Mouse (Mus musculus) forelimb bud, embryonic 11.5 days (tissue): ENCODE measurements around the gene Abcb11.
A peak's percentile ranks its signal among the peaks of the same experiment; 100 is the strongest.
"Not testable (repeated sequence)": the region's sequence is repeated elsewhere in the genome, so short reads cannot be mapped to it uniquely, and the experiment has no call there.

Experiments used
- DNase-seq: peaks from one replicate; pipeline ENCODE4 v3.0.0-alpha.2; 2012; ENCODE audit warnings: low read depth, low spot score

Gene Abcb11

DNA sequence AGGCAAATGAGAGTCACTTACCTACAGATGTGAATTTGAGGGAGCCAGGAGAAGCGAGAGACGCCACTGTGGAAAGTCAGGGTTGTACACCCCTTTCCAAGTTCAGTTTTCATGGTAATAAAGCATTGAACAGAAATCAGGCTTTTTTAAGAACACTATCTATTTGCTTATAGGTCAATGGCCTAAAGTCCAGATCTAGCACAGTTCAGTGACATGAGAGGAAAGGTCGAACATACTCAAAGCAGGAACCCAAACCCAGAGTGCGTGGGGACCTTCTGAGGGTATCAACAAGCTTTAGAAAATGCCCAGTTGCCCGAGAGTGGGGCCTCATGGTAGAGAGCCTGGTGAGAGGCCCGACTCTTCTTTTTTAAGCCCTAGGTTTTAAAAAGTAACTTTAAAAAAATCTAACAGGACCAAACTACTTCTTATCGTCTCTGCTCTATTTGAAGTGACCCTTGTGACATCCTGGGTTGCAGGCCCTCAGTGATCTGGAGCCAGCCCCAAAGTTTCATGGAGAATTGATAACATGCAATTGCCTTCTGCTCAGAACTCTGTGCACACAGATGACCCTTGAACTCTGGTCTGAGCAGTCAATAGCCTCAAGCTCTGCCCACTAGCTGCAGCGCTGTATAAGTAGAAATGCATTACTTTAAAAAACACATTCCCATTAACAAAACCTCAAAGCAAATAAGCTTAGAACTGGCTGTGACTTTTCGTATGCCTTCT, at the start of gene Abcb11:
TSS of gene Abcb11 (minus strand) at position 121 of the 726 bp plus-strand sequence.
- DNase-seq = no peak

- DNase-seq = no peak
Measured at GRCm38 (mm10) chr2:69386118-69386871, 43.9 kb upstream of the Abcb11 start.

GRCm38 (mm10) chr2:69382838-69383237, 40.4 kb upstream of the Abcb11 start:
- no peak for DNase-seq

DNA sequence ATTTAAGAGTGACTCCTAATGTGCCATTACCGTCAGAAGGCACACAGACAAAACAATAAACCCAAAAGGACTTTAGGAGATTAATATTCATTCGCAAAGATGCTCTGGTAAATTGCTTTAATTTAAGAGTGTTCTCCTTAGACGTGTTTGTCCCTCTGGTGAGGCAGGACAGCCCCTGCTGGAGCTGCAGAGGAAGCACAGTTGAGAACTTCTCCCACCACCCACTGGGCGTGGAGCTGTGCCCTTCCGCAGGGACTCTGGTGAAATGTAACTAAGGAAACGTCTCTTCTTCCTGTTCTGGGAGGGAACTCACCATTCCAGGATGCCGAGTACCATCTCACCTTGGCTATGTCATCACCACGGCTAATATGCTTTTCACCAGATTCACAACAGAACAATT, 39.3 kb upstream of the Abcb11 start:
- DNase-seq = no peak

DNA sequence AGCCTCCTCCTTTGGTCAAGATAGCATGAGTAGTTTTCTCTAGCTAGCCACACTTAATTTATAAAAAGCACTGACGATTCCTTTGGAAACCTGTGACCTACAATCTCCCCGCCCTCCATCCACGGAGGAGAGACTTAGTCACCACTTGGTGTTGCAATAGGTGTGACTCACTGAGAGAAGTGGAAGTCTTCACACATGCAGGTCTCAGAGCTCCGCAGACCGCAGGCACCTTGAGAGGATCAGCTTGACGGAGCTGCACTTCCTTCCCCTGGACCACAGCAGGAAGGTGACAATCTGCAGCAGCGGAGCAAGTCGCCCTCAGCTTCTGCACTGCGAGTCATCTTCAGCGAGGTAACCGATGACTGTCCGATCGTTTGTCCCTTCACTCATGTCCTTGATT, 37.9 kb upstream of the Abcb11 start, which contains the start of gene Dhrs9:
TSS of gene Dhrs9 (plus strand) at position 165 of the 400 bp plus-strand sequence.
- no peak for DNase-seq

DNA sequence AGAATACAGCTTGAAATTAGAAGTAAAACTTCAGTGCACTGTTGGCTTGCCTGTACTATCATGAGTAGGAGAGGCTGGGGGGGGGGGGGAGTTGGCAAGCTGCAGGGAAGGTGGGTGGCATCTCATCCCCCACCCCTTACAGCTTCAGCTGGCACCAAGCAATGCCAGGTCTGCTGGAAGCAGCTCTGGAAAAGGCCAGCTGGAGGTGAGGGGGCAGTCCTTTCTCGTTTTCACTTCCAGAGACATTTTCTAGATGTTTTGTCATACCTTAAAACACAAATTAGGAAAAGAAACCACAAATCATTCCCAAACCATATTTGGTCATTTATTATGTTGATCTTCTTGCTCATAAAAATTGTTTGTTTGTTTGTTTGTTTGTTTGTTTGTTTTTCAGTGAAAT, 37.4 kb upstream of the Abcb11 start:
- no peak for DNase-seq

DNA sequence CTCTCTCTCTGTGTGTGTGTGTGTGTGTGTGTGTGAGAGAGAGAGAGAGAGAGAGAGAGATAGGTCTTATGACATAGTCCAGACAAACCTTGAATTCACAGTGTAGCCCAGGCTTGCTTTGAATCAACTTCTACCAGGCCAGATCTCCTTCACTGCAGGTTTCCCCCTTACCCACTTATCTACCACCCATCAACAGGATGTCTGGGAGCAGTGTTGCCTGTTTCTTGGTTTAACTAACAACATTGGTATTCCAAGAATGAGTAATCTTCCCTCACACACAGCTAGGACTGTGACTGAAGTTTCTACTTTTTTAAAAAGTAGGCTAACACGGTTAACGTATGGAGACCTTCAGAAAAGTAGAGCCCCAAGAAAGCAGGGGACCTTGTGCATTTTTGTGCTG, 34.4 kb upstream of the Abcb11 start:
- DNase-seq = no peak

- no peak for DNase-seq
Measured at GRCm38 (mm10) chr2:69365275-69365674, 22.9 kb upstream of the Abcb11 start.

GRCm38 (mm10) chr2:69364831-69365230, 22.4 kb upstream of the Abcb11 start:
- DNase-seq = no peak

- not testable (repeated sequence) for DNase-seq
Measured at GRCm38 (mm10) chr2:69355402-69355801, 13.0 kb upstream of the Abcb11 start.

- no peak for DNase-seq
Measured at GRCm38 (mm10) chr2:69341506-69341905, 910 bp downstream of the Abcb11 start.

- not testable (repeated sequence) for DNase-seq
Measured at GRCm38 (mm10) chr2:69331523-69331922, 10.9 kb downstream of the Abcb11 start.

- DNase-seq = no peak
Measured at GRCm38 (mm10) chr2:69328509-69329163, 13.8 kb downstream of the Abcb11 start.

- DNase-seq = no peak
Measured at GRCm38 (mm10) chr2:69324881-69325660, 17.3 kb downstream of the Abcb11 start.

DNA sequence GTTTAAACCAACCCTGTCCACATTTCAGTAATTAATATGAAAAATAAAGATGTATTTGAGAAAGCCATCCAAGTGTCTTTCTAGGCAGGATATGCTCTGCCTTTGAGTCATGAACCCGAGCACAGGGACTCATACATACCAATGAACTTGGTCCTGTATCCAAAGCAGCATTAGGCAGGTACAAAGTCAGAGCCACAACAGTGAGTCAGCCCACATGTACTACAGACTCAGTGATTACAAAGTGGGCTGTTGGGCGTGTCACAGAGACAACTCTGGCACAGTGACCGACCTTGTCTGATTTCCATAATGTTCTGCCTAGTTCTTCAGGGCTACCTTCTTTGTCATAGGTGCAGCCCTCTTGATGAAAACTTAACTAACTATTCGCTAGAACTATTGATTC, 19.4 kb downstream of the Abcb11 start:
- DNase-seq = no peak

- DNase-seq = no peak
Measured at GRCm38 (mm10) chr2:69321457-69321856, 21.0 kb downstream of the Abcb11 start.

DNA sequence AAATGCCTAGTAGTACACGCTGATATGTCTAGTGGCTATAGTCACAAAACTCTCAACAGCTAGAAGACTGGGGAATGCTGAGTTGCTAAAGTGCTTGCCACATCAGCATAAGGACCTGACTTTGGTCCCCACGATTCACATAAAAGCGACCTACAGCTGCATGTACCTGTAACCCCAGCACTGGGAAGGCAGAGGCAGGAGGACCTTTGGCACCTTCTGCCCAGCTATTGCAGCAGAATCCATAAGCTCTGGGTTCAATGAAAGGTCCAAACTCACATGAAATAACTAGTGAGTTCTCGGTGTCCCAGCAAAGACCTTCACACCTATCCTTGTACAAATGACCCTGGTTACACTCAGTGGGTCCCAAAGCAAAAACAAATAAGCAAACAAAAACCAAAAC, 31.1 kb downstream of the Abcb11 start:
- no peak for DNase-seq

- no peak for DNase-seq
Measured at GRCm38 (mm10) chr2:69308136-69308535, 34.3 kb downstream of the Abcb11 start.

- not testable (repeated sequence) for DNase-seq
Measured at GRCm38 (mm10) chr2:69300568-69300967, 41.8 kb downstream of the Abcb11 start.

GRCm38 (mm10) chr2:69294508-69294907, 47.9 kb downstream of the Abcb11 start:
- no peak for DNase-seq

DNA sequence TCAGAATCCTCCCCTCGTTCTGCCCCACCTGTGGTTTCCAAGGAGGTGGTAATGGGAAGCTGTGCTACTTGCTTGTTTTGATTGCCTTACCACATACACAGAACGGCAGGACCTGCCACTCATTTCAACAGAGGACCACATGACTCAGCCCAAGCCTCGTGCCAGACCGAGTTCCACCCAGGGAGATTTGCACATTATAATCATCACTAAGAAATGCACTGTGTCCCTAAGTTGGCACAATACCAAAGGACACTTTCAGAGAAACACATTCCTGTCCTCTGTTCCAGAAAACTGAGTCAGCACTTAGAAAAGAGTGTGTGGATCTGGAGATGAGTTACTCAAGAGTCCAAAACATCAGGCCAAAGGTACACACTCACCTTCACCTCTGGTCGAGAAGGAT, 53.4 kb downstream of the Abcb11 start:
- DNase-seq = no peak

DNA sequence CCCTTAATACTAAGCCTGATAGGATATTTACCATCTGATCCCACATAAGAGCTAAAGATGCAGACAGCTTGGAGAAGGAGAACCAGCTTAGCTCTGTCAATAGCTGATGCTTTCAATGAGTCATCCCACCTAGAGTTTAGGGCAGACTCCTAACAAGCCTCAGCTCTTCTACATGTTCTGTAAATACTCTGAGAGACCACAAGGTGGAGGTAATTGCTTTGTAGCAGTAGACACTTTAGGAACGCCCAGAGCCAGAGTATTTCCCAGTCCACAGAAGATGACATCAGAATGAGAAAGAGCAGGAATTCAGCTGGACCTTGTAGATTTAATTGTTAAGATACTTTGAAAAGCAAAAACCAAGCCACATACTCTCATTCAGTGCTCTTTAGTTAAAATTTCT, 66.5 kb downstream of the Abcb11 start:
- DNase-seq = peak; percentile 35
